13 mouse cellular contexts compared by ENCODE assay signal in genomic region chr9:28536637-28537036, GRCm38 (mm10).
"Had no signal": no experiment of that assay in that cellular context is flagged by ENCODE, and none has a peak within 500 bp of the region (broad histone marks: within the 10 kb centered on the region; RNA-seq: fewer than 3 reads in every experiment).

No protein-coding gene starts in this region.

- H3K27me3 ChIP-seq: kidney, embryonic 15.5 days; limb, embryonic 15.5 days; liver, embryonic 12.5 days; megakaryocyte, embryonic 14.5 days; midbrain, embryonic 15.5 days; neural tube, embryonic 12.5 days had no signal

- H3K4me3 ChIP-seq: kidney, embryonic 15.5 days; limb, embryonic 15.5 days; liver, embryonic 12.5 days; megakaryocyte, embryonic 14.5 days; midbrain, embryonic 15.5 days; neural tube, embryonic 12.5 days had no signal

- ATAC-seq: liver, embryonic 12.5 days; midbrain, embryonic 15.5 days had no signal

- H3K9me3 ChIP-seq: kidney, embryonic 15.5 days; limb, embryonic 15.5 days; liver, embryonic 12.5 days; megakaryocyte, embryonic 14.5 days; midbrain, embryonic 15.5 days; neural tube, embryonic 12.5 days had no signal

- H3K9ac ChIP-seq: kidney, embryonic 15.5 days; limb, embryonic 15.5 days; liver, embryonic 12.5 days; lung, embryonic 14.5 days; midbrain, embryonic 15.5 days; neural tube, embryonic 12.5 days had no signal

- H3K4me1 ChIP-seq: kidney, embryonic 15.5 days; limb, embryonic 15.5 days; liver, embryonic 12.5 days; megakaryocyte, embryonic 14.5 days; neural tube, embryonic 12.5 days had no signal

- H3K27ac ChIP-seq: kidney, embryonic 15.5 days; limb, embryonic 15.5 days; liver, embryonic 12.5 days; macrophage; midbrain, embryonic 15.5 days; neural tube, embryonic 12.5 days; stomach, postnatal 0 days had no signal

- DNase-seq: left cerebral cortex, postnatal 4 days; lung, embryonic 14.5 days; lung, postnatal 10 days; thymus, postnatal 4 days had no signal

- H3K36me3 ChIP-seq: kidney, embryonic 15.5 days; limb, embryonic 15.5 days; liver, embryonic 12.5 days; midbrain, embryonic 15.5 days; neural tube, embryonic 12.5 days had no signal

- H3K4me2 ChIP-seq: kidney, embryonic 15.5 days; limb, embryonic 15.5 days; liver, embryonic 12.5 days; lung, embryonic 14.5 days; midbrain, embryonic 11.5 days; midbrain, embryonic 15.5 days; neural tube, embryonic 12.5 days had no signal
